Mouse (Mus musculus) large intestine, adult 2 months (tissue): ENCODE results near the gene Col24a1. TPM values are rescaled to one million over a fixed set of nuclear protein-coding genes. Genes with fewer than 3 reads are reported as not detected.

Experiments used
- DNase-seq: peaks from one replicate; pipeline ENCODE4 v3.0.0-alpha.2; 2012; ENCODE audit warnings: low read depth, low spot score
- WGBS: fragments of 180-500 bp; shearing (Covaris S2); methylation state at CpG from one replicate; pipeline ENCODE4 v1.1.7; 2018; 5-methylcytosine and 5-hydroxymethylcytosine counted together
- polyA plus RNA-seq: library from polyadenylated mRNA; depleted of rRNA; stranded (reverse); fragments of >200 nt; gene quantifications from 2 replicates; pipeline ENCODE4 v1.2.3, GENCODE M21; 2012; rRNA removed

Gene Col24a1
- polyA plus RNA-seq = 0.24 and 0.38 TPM in 2 replicates

DNA sequence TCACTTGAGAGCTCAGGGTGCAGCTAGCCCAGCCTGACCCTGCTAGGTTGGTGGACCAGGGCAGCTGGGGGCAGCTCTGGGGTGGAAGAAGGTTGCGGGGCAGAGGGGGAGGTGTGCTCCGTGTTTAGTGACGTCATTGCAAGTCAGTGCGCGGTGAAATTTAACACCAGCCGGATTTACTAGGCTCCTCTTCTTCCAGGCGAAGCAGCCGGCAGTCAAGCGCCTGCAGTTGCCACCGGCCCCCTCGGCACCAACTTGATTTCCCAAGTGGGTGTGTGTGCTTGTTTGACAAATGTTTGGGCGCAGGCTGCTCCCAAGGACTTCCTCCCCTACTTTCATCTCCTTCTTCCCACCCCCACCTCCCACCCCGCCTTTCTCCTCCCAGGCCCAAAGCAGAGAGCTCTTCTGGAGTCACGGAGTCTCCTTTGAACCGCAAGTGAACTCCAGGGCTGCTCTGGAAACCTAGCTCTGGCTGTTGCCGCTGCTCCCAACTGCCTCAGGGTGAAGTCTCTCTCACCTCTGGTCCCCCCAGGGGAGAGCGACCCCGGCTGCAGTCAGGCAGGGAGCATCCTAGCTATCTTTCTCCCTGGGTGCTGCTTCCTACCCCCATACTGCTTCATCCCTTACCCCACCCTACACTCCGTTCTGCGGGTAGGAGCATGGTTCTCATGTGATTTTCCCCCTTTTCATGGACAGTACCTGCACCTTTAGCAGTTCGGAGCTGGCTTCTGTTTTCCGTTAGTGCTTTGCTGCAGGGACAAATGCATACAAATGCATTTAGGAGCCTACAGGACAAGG, at the start of gene Col24a1:
Gene Col24a1 (plus strand): TSS at position 136 of the 798 bp plus-strand sequence.
- no peak for DNase-seq
- 4% methylated on average over 22 of the region's 22 CpGs for WGBS

GRCm38 (mm10) chr3:145248040-145248439, 44.2 kb upstream of the Col24a1 start:
- DNase-seq = no peak
- 80% methylated on average over 2 of the region's 2 CpGs for WGBS

DNA sequence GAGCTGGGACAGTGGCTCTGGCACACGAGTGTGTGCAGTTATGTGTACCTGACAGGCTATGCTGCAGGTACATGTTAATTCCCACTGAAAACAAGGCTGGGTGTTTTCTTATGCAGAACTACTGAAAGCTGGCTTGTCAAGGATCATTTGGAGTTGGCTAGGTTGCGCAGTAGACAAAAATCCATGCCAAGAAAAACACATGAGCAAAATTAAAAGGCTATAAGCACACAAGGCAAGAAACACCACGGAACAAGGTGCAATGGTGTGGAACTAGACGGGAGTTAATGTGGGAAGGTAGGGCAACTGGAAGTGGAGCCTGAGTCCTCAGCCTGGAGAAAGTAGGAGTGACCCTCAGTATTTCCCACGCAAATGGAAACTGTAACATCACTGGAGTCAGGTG, 39.2 kb upstream of the Col24a1 start:
- 71% methylated on average over 5 of the region's 5 CpGs for WGBS
- no peak for DNase-seq

- WGBS = 69% methylated on average over 3 of the region's 3 CpGs
Measured at GRCm38 (mm10) chr3:145254764-145255396, 37.4 kb upstream of the Col24a1 start.

DNA sequence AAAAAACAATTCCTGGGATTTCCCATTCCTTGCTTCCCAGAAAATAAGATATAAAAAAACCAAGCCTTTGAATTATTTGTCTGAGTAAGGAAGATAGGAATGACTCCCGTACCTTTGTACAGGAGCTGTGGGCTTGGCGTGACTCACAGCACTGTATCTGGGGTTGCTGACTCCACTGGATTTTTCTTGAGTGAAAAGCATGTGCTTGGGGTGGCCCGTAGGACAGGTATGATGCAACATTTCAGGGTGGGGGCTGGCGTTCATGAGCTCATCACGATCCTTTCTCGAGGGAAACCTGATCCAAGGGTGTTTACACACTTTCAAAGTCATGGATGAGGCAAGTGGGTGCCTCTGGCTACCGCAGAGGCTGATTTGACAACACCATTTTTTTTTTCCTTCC, 35.6 kb upstream of the Col24a1 start:
- DNase-seq = no peak
- 38% methylated on average over 7 of the region's 7 CpGs for WGBS

More at GRCm38 (mm10) chr3:145254764-145255396, 37.4 kb upstream of the Col24a1 start:
- no peak for DNase-seq

DNA sequence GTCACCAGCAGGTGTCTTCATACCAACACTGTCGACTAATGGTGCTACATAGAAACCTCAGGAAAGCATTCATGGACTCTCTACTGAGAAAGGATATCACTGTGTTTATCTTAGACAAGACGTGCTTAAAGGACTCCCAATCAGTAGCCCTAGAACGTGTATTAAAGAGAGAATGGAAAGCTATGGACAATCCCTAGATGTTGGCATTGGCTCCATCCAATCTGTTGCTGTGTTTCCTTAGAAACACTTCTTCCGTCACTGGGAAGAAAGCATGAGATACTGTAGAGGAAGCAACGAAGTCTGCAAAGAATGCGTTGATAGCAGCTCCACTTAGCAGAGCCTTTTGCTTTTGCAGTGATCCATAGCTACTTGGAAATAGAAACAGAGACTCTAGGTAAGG, 32.6 kb upstream of the Col24a1 start:
- no peak for DNase-seq
- 81% methylated on average over 6 of the region's 6 CpGs for WGBS

DNA sequence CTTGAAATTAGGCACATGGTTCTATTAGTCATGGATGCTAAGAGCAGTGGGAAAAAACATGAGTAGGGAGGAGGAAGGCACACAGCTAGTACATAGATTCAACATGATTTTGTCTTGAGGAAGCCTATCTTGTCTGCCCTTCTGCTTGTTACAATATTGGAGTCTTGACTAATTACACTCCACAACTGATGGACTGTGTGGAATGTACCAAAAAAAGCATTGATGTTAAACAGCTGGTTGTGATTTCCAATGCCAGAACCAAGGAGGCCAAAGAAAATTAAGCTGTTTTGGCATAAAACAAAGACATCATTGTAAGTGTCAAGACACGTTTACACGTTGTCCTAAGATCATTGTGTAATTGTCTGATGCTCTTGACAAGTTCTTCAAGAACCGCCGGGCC, 29.1 kb upstream of the Col24a1 start:
- no peak for DNase-seq
- WGBS = 67% methylated on average over 4 of the region's 4 CpGs

- DNase-seq = no peak
- 13% methylated on average over 7 of the region's 7 CpGs for WGBS
Measured at GRCm38 (mm10) chr3:145268066-145268465, 24.2 kb upstream of the Col24a1 start.

GRCm38 (mm10) chr3:145274191-145274590, 18.1 kb upstream of the Col24a1 start:
- DNase-seq = no peak
- 69% methylated on average over 6 of the region's 6 CpGs for WGBS

GRCm38 (mm10) chr3:145293207-145293606, 935 bp downstream of the Col24a1 start:
- 12% methylated on average over 9 of the region's 9 CpGs for WGBS
- DNase-seq = no peak

- no peak for DNase-seq
- 60% methylated on average over 12 of the region's 12 CpGs for WGBS
Measured at GRCm38 (mm10) chr3:145293623-145294307, 1.5 kb downstream of the Col24a1 start.

GRCm38 (mm10) chr3:145299980-145300591, 7.8 kb downstream of the Col24a1 start:
- WGBS = 87% methylated on average over 5 of the region's 5 CpGs
- no peak for DNase-seq

DNA sequence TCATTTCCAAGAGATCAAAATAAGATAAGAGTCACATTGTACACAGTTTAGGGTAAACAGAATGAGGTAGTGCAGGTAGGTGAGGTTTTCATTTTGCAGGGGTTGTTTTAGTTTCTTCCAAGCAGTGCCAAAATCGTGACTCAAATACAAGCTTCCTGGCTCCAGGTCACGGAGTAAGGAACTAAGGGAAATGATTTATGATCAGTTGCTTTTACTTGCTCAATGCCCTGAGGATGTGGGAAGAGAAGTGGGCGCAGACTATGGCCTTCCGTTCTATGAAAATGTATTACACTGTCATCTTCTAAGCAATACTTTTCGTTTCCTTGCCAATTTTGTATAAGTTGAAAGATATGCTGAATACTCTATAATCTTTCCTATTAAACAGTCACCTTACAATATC, 13.0 kb downstream of the Col24a1 start:
- DNase-seq = no peak
- 53% methylated on average over 5 of the region's 5 CpGs for WGBS

GRCm38 (mm10) chr3:145307209-145307608, 14.9 kb downstream of the Col24a1 start:
- 63% methylated on average over 3 of the region's 3 CpGs for WGBS
- DNase-seq = no peak

DNA sequence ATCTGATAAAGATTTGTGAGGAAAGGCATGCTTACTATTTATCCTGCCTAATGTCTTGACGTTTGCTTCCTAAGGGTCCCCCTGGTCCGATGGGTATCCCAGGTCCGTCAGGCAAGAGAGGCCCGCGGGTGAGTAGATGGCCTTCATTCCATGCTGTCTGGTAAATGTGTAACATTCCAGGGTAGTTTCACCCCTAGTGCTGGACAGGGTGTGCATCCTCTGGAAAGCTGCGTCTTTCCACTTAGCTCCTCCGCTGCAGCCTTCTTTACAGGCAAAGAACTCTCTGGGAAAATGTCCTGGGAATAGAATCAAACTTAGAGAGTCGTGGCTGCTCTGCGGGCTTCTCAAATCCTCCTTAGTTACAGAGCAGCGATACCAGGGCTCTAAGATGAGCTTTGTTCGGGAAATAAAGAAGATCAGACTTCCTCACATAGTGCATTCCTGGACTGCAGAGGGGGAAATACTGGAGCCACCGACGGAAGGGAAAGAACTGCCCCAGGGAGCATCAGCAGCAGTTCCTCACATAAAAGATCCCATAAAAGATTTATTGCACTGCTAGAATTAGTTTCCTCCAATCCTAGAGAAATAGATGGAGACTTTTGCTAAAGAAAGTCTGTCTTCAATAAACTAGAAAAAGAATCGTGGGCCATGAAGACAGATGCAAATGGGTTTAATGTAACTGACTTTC, 28.5 kb downstream of the Col24a1 start:
- DNase-seq = no peak
- 23% methylated on average over 14 of the region's 14 CpGs for WGBS

- WGBS = 91% methylated on average over 3 of the region's 3 CpGs
- no peak for DNase-seq
Measured at GRCm38 (mm10) chr3:145325402-145325801, 33.1 kb downstream of the Col24a1 start.

DNA sequence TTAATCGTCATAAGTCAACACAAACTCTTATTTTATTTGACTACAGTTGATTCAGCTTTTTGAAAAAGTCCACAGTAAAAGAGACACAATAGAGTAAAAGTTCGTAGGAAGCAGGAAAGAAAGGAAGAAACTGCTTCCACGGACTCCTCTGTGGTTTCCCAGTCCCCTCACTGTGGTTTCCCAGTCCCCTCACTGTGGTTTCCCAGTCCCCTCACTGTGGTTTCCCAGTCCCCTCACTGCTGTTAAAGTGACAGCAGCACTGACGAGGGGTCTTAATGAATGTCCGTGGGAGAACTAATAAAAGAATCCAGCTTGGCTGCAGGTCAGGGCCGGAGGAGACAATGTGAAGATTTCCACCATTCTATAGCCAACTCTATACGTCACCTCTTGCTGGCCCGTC, 39.4 kb downstream of the Col24a1 start:
- no peak for DNase-seq
- 68% methylated on average over 8 of the region's 8 CpGs for WGBS

- DNase-seq = no peak
- 84% methylated on average over 3 of the region's 3 CpGs for WGBS
Measured at GRCm38 (mm10) chr3:145334046-145334445, 41.8 kb downstream of the Col24a1 start.

DNA sequence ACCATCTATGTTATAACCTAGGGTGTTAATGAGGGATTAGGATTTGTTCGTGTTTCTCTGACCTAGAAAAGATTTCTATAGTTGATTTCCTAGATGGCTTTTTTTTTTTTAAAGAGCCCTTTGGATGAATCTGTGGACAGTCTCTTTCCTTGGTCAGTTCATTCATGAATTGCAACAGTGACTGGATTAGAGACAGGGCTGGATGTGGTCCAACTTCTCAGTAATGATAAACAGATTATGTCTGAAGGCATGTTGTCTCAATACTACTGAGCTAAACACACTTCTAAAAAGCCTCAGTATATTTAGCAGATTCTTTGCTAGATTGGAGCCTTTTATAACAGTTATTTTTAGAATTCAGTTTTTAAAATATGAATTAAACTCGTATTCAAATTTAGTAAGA, 44.9 kb downstream of the Col24a1 start:
- no peak for DNase-seq
- WGBS = 61% methylated on average over 2 of the region's 2 CpGs
